Mouse (Mus musculus) MEL (cell line): ENCODE measurements around the gene Tspan17.
A peak's percentile ranks its signal among the peaks of the same experiment; 100 is the strongest.

ENCODE experiments used
- CTCF ChIP-seq, 3 experiments: IDR thresholded peaks in 2 of 3; conservative IDR thresholded peaks in 1 of 3; 2 replicates each; pipeline ENCODE4 v1.5.1; 2011 to 2012; ENCODE audit warnings: low read length in 3 of 3, low read depth in 2 of 3, mild to moderate bottlenecking in 2 of 3, improper control_type of control experiment in 1 of 3, inconsistent platforms in 1 of 3, mixed read lengths in 1 of 3, moderate library complexity in 1 of 3; ENCODE audit not compliant: control insufficient read depth in 1 of 3, insufficient read depth in 1 of 3, poor library complexity in 1 of 3, severe bottlenecking in 1 of 3
- E2F4 ChIP-seq: IDR thresholded peaks from 2 replicates; pipeline ENCODE4 v1.6.1; 2011; ENCODE audit warnings: low read depth, low read length, improper control_type of control experiment, borderline replicate concordance
- GABPA ChIP-seq: IDR thresholded peaks from 2 replicates; pipeline ENCODE4 v1.6.1; 2012; ENCODE audit warnings: low read depth, mild to moderate bottlenecking, inconsistent platforms, low read length, improper control_type of control experiment, moderate library complexity
- GATA1 ChIP-seq: IDR thresholded peaks from 2 replicates; pipeline ENCODE4 v1.6.1; 2011; ENCODE audit warnings: low read depth, low read length, improper control_type of control experiment
- HCFC1 ChIP-seq: IDR thresholded peaks from 2 replicates; pipeline ENCODE4 v1.6.1; 2012; ENCODE audit warnings: low read depth, mild to moderate bottlenecking, inconsistent platforms, low read length, improper control_type of control experiment, moderate library complexity
- KAT2A ChIP-seq: conservative IDR thresholded peaks from 2 replicates; pipeline ENCODE4 v1.6.1; 2012; ENCODE audit warnings: low read depth, low read length, improper control_type of control experiment, inconsistent platforms
- MAFK ChIP-seq: IDR thresholded peaks from 2 replicates; pipeline ENCODE4 v1.6.1; 2011; ENCODE audit warnings: low read depth, mild to moderate bottlenecking, low read length, improper control_type of control experiment, borderline replicate concordance
- MAX ChIP-seq: IDR thresholded peaks from 2 replicates; pipeline ENCODE4 v1.6.1; 2011; ENCODE audit warnings: low read length, improper control_type of control experiment
- POLR2A ChIP-seq, 2 experiments: IDR thresholded peaks; 2 replicates each; pipeline ENCODE4 v1.6.1; 2011 to 2012; ENCODE audit warnings: low read length in 2 of 2, mild to moderate bottlenecking in 2 of 2, control low read depth in 1 of 2, improper control_type of control experiment in 1 of 2, low read depth in 1 of 2, moderate library complexity in 1 of 2; ENCODE audit not compliant: control insufficient read depth in 1 of 2, insufficient read depth in 1 of 2, poor library complexity in 1 of 2
- RCOR1 ChIP-seq: IDR thresholded peaks from 2 replicates; pipeline ENCODE4 v1.6.1; 2012; ENCODE audit warnings: low read depth, mild to moderate bottlenecking, inconsistent platforms, low read length, improper control_type of control experiment
- TBP ChIP-seq: IDR thresholded peaks from 2 replicates; pipeline ENCODE4 v1.8.0; 2011; ENCODE audit warnings: low read depth, low read length, improper control_type of control experiment
- USF1 ChIP-seq: IDR thresholded peaks from 2 replicates; pipeline ENCODE4 v1.6.1; 2014; ENCODE audit warnings: low read depth, mild to moderate bottlenecking, inconsistent platforms, low read length, improper control_type of control experiment, moderate library complexity

GRCm38 (mm10) chr13:54758045-54758755 lies 31.0 kb upstream of the Tspan17 start:
- TF ChIP-seq MAX (no peak), CTCF (IDR thresholded peaks at IDR 0.05 in 2 of 3, conservative IDR thresholded peaks at IDR 0.05 in 1 of 3; ENCODE audit: control insufficient read depth in 1 of 3, insufficient read depth in 1 of 3, low read depth in 2 of 3, low read length in 3 of 3, poor library complexity in 1 of 3, severe bottlenecking in 1 of 3) (peak in 2 of 3 experiments; percentile 3 to 14; a peak in 1 of 6 replicates), KAT2A (no peak), GATA1 (no peak), E2F4 (no peak), GABPA (no peak), MAFK (no peak), POLR2A (IDR thresholded peaks at IDR 0.05; ENCODE audit: control insufficient read depth in 1 of 2, insufficient read depth in 1 of 2, low read depth in 1 of 2, low read length in 2 of 2, poor library complexity in 1 of 2) (no peak), USF1 (no peak), RCOR1 (no peak), HCFC1 (no peak), TBP (no peak)
